Mouse (Mus musculus) ES-E14 (cell line): ENCODE data around the gene Rhoq.

Source experiments
- CHD2 ChIP-seq: IDR thresholded peaks from 2 replicates; pipeline ENCODE4 v1.6.1; 2014; ENCODE audit warnings: mild to moderate bottlenecking, low read depth, low read length, inconsistent platforms
- HCFC1 ChIP-seq: IDR thresholded peaks from 2 replicates; pipeline ENCODE4 v1.6.1; 2012; ENCODE audit warnings: low read length, inconsistent platforms, borderline replicate concordance; ENCODE audit not compliant: insufficient read depth
- MAFK ChIP-seq: IDR thresholded peaks from 2 replicates; pipeline ENCODE4 v1.6.1; 2014; ENCODE audit warnings: mild to moderate bottlenecking, low read depth, low read length, inconsistent platforms; ENCODE audit not compliant: insufficient read depth
- ZC3H11A ChIP-seq: IDR thresholded peaks from 2 replicates; pipeline ENCODE4 v1.6.1; 2012; ENCODE audit warnings: low read depth, mild to moderate bottlenecking, inconsistent platforms, low read length, borderline replicate concordance

- TF ChIP-seq CHD2 (no peak), ZC3H11A (no peak), MAFK (no peak), HCFC1 (no peak)
These were observed 24.2 kb upstream of the Rhoq start for GRCm38 (mm10) chr17:86938683-86939082.
